Mouse (Mus musculus): Measurements from ENCODE around the gene Cecr2. TPM values are rescaled to one million over a fixed set of nuclear protein-coding genes. Genes with fewer than 3 reads are reported as not detected.

Gene Cecr2
- polyA plus RNA-seq, 1 experiment from 2014 or later, result 1.1 TPM

GRCm38 (mm10) chr6:120716531-120716984, 50.4 kb downstream of the Cecr2 start:
- 21% methylated on average over 4 of the region's 4 CpGs for WGBS
- Histone ChIP-seq H3K4me2 (no peak overlapping the region), H3K9ac (no peak overlapping the region), H3K36me3 (no peaks in the 10 kb centered on the region), H3K9me3 (replicated peaks) (no peaks in the 10 kb centered on the region), H3K27ac (no peak overlapping the region), H3K27me3 (no peaks in the 10 kb centered on the region), H3K4me3 (no peak overlapping the region), H3K4me1 (replicated peaks) (no peaks in the 10 kb centered on the region)
- ATAC-seq (replicated peaks; ENCODE audit: insufficient number of reproducible peaks, insufficient read depth, low FRiP score, low read depth), result no peak

DNA sequence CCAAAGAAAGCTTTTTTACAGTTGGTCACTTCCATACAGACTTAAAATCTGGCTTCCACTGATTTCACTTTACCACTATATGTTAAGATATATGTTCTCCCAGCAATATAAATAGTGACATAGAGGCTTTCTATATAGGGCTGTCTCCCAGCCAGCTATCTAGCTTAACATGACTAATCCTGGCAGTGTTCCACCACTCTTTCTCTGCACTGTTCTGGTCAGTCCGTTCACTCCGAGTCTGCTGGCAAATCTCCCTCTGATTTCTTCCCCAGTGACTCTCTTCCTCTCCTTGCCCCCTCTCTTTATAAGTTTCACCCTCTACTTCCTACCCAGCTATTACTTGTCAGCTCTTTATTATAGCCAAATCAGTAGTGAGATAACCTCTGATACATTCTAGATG, 59.8 kb downstream of the Cecr2 start:
- no peak overlapping the region for H3K4me2 ChIP-seq
- 0 out of 2 replicates have a peak, but pooled peaks cover 6% of the 10 kb centered on the region for H3K4me1 ChIP-seq (replicated peaks)
- no peak overlapping the region for H3K4me3 ChIP-seq
- no peaks in the 10 kb centered on the region for H3K27me3 ChIP-seq
- no peaks in the 10 kb centered on the region for H3K36me3 ChIP-seq
- WGBS, result 19% methylated on average over 2 of the region's 2 CpGs
- H3K9ac ChIP-seq, result no peak overlapping the region
- H3K9me3 ChIP-seq (replicated peaks), result no peaks in the 10 kb centered on the region
- no peak overlapping the region for H3K27ac ChIP-seq
- ATAC-seq (replicated peaks; ENCODE audit: insufficient number of reproducible peaks, insufficient read depth, low FRiP score, low read depth), result no peak

DNA sequence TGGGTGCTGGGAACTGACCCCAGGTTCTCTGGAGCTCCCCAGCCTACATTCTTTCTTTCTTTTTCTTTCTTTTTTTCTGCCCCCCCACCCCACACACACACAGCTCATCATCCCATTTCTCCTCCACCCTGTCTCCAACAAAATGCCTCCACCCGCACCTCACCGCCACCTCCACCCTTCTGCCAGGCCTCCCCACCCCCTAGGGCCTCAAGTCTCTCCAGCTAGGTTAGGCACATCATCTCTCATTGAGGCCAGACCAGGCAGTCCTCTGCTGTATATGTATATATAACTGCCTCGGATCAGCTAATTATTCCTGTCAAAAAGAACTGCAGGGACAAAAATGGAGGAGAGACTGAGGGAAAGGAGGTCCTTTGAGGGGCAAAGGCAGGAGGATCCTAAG, 69.8 kb downstream of the Cecr2 start:
- no peaks in the 10 kb centered on the region for H3K36me3 ChIP-seq
- H3K27me3 ChIP-seq, result no peaks in the 10 kb centered on the region
- H3K9me3 ChIP-seq (replicated peaks), result no peaks in the 10 kb centered on the region
- H3K9ac ChIP-seq, result no peak overlapping the region
- 89% methylated on average over 3 of the region's 3 CpGs for WGBS
- H3K4me3 ChIP-seq, result no peak overlapping the region
- H3K4me1 ChIP-seq (replicated peaks), result no peaks in the 10 kb centered on the region
- no peak overlapping the region for H3K27ac ChIP-seq
- no peak overlapping the region for H3K4me2 ChIP-seq
- no peak for ATAC-seq (replicated peaks; ENCODE audit: insufficient number of reproducible peaks, insufficient read depth, low FRiP score, low read depth)

DNA sequence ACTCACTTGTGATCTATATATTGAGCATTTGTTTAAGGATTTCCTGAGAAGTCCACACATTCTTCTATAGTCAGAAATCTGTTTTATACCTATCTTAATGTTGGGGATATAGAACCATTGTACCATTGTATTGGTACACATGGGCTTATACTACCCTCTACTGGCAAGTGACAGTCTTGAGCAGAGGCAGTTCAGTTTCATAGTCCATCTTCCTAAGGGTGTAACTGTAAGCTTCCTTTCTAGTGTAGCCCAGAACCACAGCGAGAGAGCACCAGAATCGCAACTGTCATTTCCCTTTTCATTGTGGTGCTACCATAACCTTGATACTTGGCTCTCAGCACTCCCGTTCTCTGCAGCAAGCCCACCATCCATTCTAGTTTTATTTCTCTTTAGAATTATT, 70.4 kb downstream of the Cecr2 start:
- H3K9me3 ChIP-seq (replicated peaks), result no peaks in the 10 kb centered on the region
- H3K4me1 ChIP-seq (replicated peaks), result no peaks in the 10 kb centered on the region
- no peak overlapping the region for H3K4me3 ChIP-seq
- ATAC-seq (replicated peaks; ENCODE audit: insufficient number of reproducible peaks, insufficient read depth, low FRiP score, low read depth), result no peak
- H3K27ac ChIP-seq, result no peak overlapping the region
- WGBS, result 57% methylated on average over 3 of the region's 3 CpGs
- no peak overlapping the region for H3K4me2 ChIP-seq
- no peaks in the 10 kb centered on the region for H3K27me3 ChIP-seq
- no peak overlapping the region for H3K9ac ChIP-seq
- H3K36me3 ChIP-seq, result no peaks in the 10 kb centered on the region

- Histone ChIP-seq H3K27me3 (no peaks in the 10 kb centered on the region), H3K36me3 (no peaks in the 10 kb centered on the region), H3K4me2 (no peak overlapping the region), H3K4me3 (no peak overlapping the region), H3K4me1 (replicated peaks) (no peaks in the 10 kb centered on the region), H3K27ac (no peak overlapping the region), H3K9me3 (replicated peaks) (no peaks in the 10 kb centered on the region), H3K9ac (no peak overlapping the region)
- 82% methylated on average over 2 of the region's 2 CpGs for WGBS
- ATAC-seq (replicated peaks; ENCODE audit: insufficient number of reproducible peaks, insufficient read depth, low FRiP score, low read depth), result no peak
Measured at GRCm38 (mm10) chr6:120743130-120743529, 77.0 kb downstream of the Cecr2 start.

GRCm38 (mm10) chr6:120744266-120744665, 78.1 kb downstream of the Cecr2 start:
- H3K27me3 ChIP-seq, result no peaks in the 10 kb centered on the region
- WGBS, result 82% methylated on average over 7 of the region's 7 CpGs
- no peaks in the 10 kb centered on the region for H3K4me1 ChIP-seq (replicated peaks)
- no peak overlapping the region for H3K27ac ChIP-seq
- no peak for ATAC-seq (replicated peaks; ENCODE audit: insufficient number of reproducible peaks, insufficient read depth, low FRiP score, low read depth)
- no peaks in the 10 kb centered on the region for H3K9me3 ChIP-seq (replicated peaks)
- no peak overlapping the region for H3K4me2 ChIP-seq
- no peak overlapping the region for H3K4me3 ChIP-seq
- H3K9ac ChIP-seq, result no peak overlapping the region
- no peaks in the 10 kb centered on the region for H3K36me3 ChIP-seq

- Histone ChIP-seq H3K27ac (no peak overlapping the region), H3K9me3 (replicated peaks) (no peaks in the 10 kb centered on the region), H3K36me3 (no peaks in the 10 kb centered on the region), H3K4me2 (no peak overlapping the region), H3K9ac (no peak overlapping the region), H3K4me3 (no peak overlapping the region), H3K4me1 (replicated peaks) (no peaks in the 10 kb centered on the region), H3K27me3 (no peaks in the 10 kb centered on the region)
- WGBS, result 90% methylated on average over 2 of the region's 2 CpGs
- ATAC-seq (replicated peaks; ENCODE audit: insufficient number of reproducible peaks, insufficient read depth, low FRiP score, low read depth), result no peak
Measured at GRCm38 (mm10) chr6:120746416-120746815, 80.2 kb downstream of the Cecr2 start.

DNA sequence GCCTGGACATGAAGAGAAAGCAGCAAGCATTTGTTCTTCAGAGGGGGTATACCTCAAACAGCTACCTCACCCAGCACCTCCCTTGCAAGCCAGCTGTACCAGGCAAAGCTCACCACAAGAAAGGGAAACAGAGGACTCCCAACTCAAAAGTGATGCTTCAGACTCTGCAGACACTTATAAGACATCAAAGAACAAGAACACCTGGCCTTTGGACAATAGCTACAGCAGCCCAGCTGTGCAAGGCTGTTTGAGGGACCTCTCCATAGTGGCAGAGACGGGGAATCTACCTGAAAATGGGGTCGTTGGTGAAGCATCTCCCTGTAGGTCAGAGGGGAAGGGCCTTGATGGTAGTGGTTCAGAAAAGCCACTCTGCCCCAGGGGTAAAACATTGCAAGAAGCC, 95.0 kb downstream of the Cecr2 start:
- Histone ChIP-seq H3K36me3 (no peaks in the 10 kb centered on the region), H3K9ac (no peak overlapping the region), H3K4me3 (no peak overlapping the region), H3K9me3 (replicated peaks) (no peaks in the 10 kb centered on the region), H3K4me2 (no peak overlapping the region), H3K27ac (no peak overlapping the region), H3K4me1 (replicated peaks) (no peaks in the 10 kb centered on the region), H3K27me3 (no peaks in the 10 kb centered on the region)
- WGBS, result 89% methylated on average over 2 of the region's 2 CpGs
- ATAC-seq (replicated peaks; ENCODE audit: insufficient number of reproducible peaks, insufficient read depth, low FRiP score, low read depth), result no peak

GRCm38 (mm10) chr6:120769972-120770371, 103.8 kb downstream of the Cecr2 start:
- 62% methylated on average over 1 of the region's 1 CpGs for WGBS
- ATAC-seq (replicated peaks; ENCODE audit: insufficient number of reproducible peaks, insufficient read depth, low FRiP score, low read depth), result no peak

GRCm38 (mm10) chr6:120771366-120771765, 105.2 kb downstream of the Cecr2 start:
- H3K9ac ChIP-seq, result no peak overlapping the region
- no peak for ATAC-seq (replicated peaks; ENCODE audit: insufficient number of reproducible peaks, insufficient read depth, low FRiP score, low read depth)
- no peaks in the 10 kb centered on the region for H3K4me1 ChIP-seq (replicated peaks)
- no peaks in the 10 kb centered on the region for H3K27me3 ChIP-seq
- WGBS, result 70% methylated on average over 1 of the region's 1 CpGs
- no peak overlapping the region for H3K4me3 ChIP-seq
- no peaks in the 10 kb centered on the region for H3K9me3 ChIP-seq (replicated peaks)
- H3K27ac ChIP-seq, result no peak overlapping the region
- no peaks in the 10 kb centered on the region for H3K36me3 ChIP-seq
- no peak overlapping the region for H3K4me2 ChIP-seq

More at GRCm38 (mm10) chr6:120769972-120770371, 103.8 kb downstream of the Cecr2 start:
- Histone ChIP-seq H3K4me1 (replicated peaks) (no peaks in the 10 kb centered on the region), H3K4me2 (no peak overlapping the region), H3K27me3 (no peaks in the 10 kb centered on the region), H3K27ac (no peak overlapping the region), H3K9me3 (replicated peaks) (no peaks in the 10 kb centered on the region), H3K9ac (no peak overlapping the region), H3K36me3 (no peaks in the 10 kb centered on the region), H3K4me3 (no peak overlapping the region)

- Histone ChIP-seq H3K4me2 (no peak overlapping the region), H3K36me3 (no peaks in the 10 kb centered on the region), H3K27me3 (no peaks in the 10 kb centered on the region), H3K4me3 (no peak overlapping the region), H3K9ac (no peak overlapping the region), H3K4me1 (replicated peaks) (no peaks in the 10 kb centered on the region), H3K27ac (no peak overlapping the region), H3K9me3 (replicated peaks) (no peaks in the 10 kb centered on the region)
- ATAC-seq (replicated peaks; ENCODE audit: insufficient number of reproducible peaks, insufficient read depth, low FRiP score, low read depth), result no peak
Measured at GRCm38 (mm10) chr6:120772025-120772424, 105.9 kb downstream of the Cecr2 start.

DNA sequence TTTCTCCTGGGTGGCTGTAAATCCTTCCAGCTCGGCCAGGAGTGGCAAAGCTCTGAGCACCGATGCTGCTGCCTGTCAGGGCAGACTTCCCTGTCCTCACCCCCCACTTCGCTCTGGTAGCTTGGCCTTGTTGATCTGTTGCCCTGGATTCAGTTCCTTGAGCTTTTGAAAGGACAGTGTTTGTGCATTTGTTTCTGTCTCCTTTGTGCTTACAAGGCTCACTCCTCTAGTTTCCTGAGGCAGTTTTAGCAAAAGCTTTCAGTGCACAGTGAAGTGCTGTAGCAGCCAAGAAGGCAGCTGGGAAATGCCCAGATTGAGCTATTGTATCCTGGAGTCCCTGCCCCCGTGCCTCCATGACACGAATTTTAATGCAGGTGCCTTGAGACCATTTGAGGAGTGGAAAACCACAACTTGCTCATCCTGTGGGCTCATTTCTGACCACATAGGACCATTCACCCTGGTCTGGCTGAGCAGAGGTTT, 107.0 kb downstream of the Cecr2 start, which contains the start of gene Slc25a18:
TSS of gene Slc25a18 (plus strand) at position 430 of the 480 bp plus-strand sequence.
- no peak for ATAC-seq (replicated peaks; ENCODE audit: insufficient number of reproducible peaks, insufficient read depth, low FRiP score, low read depth)
- WGBS, result 67% methylated on average over 5 of the region's 5 CpGs
- Histone ChIP-seq H3K4me1 (replicated peaks) (peaks cover 4% of the 10 kb centered on the region; the same call in 1 of the 2 replicates), H3K27me3 (no peaks in the 10 kb centered on the region), H3K9me3 (replicated peaks) (no peaks in the 10 kb centered on the region), H3K9ac (no peak within 1 kb of the TSS), H3K4me2 (no peak within 1 kb of the TSS), H3K36me3 (no peaks in the 10 kb centered on the region), H3K4me3 (no peak within 1 kb of the TSS), H3K27ac (no peak within 1 kb of the TSS)
